ENCODE assay signal across 11 mouse cellular contexts in genomic region chr13:93510447-93511180, GRCm38 (mm10). TPM values are rescaled to one million over a fixed set of nuclear protein-coding genes. Genes with fewer than 3 reads are reported as not detected.
DNase-seq lines count a peak whose midpoint lies in the region; ATAC-seq and TF ChIP-seq lines count a peak whose summit lies in the region.
"Had no signal": no experiment of that assay in that cellular context is flagged by ENCODE, and none has a peak within 500 bp of the region (broad histone marks: within the 10 kb centered on the region; RNA-seq: fewer than 3 reads in every experiment).

No protein-coding gene starts in this region.

- WGBS in forebrain, embryonic 11.5 days, result 51% methylated on average over 16 of the region's 16 CpGs
- WGBS in hindbrain, postnatal 0 days, result 36% methylated on average over 16 of the region's 16 CpGs
- 48% methylated on average over 16 of the region's 16 CpGs for WGBS in midbrain, embryonic 13.5 days

- no peak overlapping the region for H3K27ac ChIP-seq in forebrain, embryonic 11.5 days (ENCODE audit: low read depth, low read length)
- H3K27ac ChIP-seq in hindbrain, postnatal 0 days, result peak overlapping the region; percentile 22; the same call in 1 of the 2 replicates
- peak overlapping the region; percentile 4; the same call in 1 of the 2 replicates for H3K27ac ChIP-seq in midbrain, embryonic 13.5 days
- H3K27ac ChIP-seq: macrophage had no signal

- H3K4me1 ChIP-seq in forebrain, embryonic 11.5 days (replicated peaks; ENCODE audit: control insufficient read depth, insufficient read depth, low read length), result no peaks in the 10 kb centered on the region; the same call in 1 of the 2 replicates
- no peaks in the 10 kb centered on the region for H3K4me1 ChIP-seq in hindbrain, postnatal 0 days (ENCODE audit: insufficient read depth, low read length)
- H3K4me1 ChIP-seq in midbrain, embryonic 13.5 days (replicated peaks), result no peaks in the 10 kb centered on the region

- H3K36me3 ChIP-seq in forebrain, embryonic 11.5 days (ENCODE audit: control insufficient read depth, insufficient read depth, low read length), result no peaks in the 10 kb centered on the region
- H3K36me3 ChIP-seq in hindbrain, postnatal 0 days (ENCODE audit: insufficient read depth, low read length), result no peaks in the 10 kb centered on the region
- H3K36me3 ChIP-seq in midbrain, embryonic 13.5 days, result no peaks in the 10 kb centered on the region

- DNase-seq in cerebellum, postnatal 25 days, result peak; percentile 20
- no peak for DNase-seq in cerebellum, adult 8-10 months
- no peak for DNase-seq in forebrain, embryonic 11.5 days (ENCODE audit: low spot score)
- DNase-seq in hindbrain, postnatal 0 days (ENCODE audit: low spot score), result peak; percentile 29
- no peak for DNase-seq in retina, embryonic 14.5 days (ENCODE audit: low spot score)
- no peak for DNase-seq in heart, postnatal 4 days

- no peak for TF ChIP-seq CTCF in hindbrain, postnatal 0 days (IDR thresholded peaks at IDR 0.05; ENCODE audit: low read depth)

- H3K27me3 ChIP-seq in forebrain, embryonic 11.5 days (ENCODE audit: control insufficient read depth, insufficient read depth, low read length), result no peaks in the 10 kb centered on the region
- H3K27me3 ChIP-seq in hindbrain, postnatal 0 days (ENCODE audit: insufficient read depth, low read length), result no peaks in the 10 kb centered on the region
- H3K27me3 ChIP-seq in midbrain, embryonic 13.5 days, result no peaks in the 10 kb centered on the region

- H3K4me2 ChIP-seq in forebrain, embryonic 11.5 days (ENCODE audit: low read depth, low read length, severe bottlenecking), result no peak overlapping the region
- H3K4me2 ChIP-seq in hindbrain, postnatal 0 days (ENCODE audit: low read depth, low read length), result no peak overlapping the region
- H3K4me2 ChIP-seq in midbrain, embryonic 13.5 days (replicated peaks), result no peak overlapping the region

- no peak overlapping the region for H3K4me3 ChIP-seq in forebrain, embryonic 11.5 days (ENCODE audit: low read depth, low read length)
- H3K4me3 ChIP-seq in hindbrain, postnatal 0 days (ENCODE audit: low read length), result no peak overlapping the region
- no peak overlapping the region for H3K4me3 ChIP-seq in midbrain, embryonic 13.5 days (replicated peaks)
- H3K4me3 ChIP-seq: erythroblast, embryonic 14.5 days had no signal

- no peaks in the 10 kb centered on the region for H3K9me3 ChIP-seq in forebrain, embryonic 11.5 days (ENCODE audit: control insufficient read depth, low read length)
- no peaks in the 10 kb centered on the region for H3K9me3 ChIP-seq in hindbrain, postnatal 0 days (ENCODE audit: low read length)
- H3K9me3 ChIP-seq in midbrain, embryonic 13.5 days, result no peaks in the 10 kb centered on the region

- ATAC-seq in forebrain, embryonic 11.5 days (replicated peaks; ENCODE audit: low FRiP score), result no peak
- ATAC-seq in hindbrain, postnatal 0 days, result no peak
- peak; percentile 17; the same call in 1 of the 2 replicates for ATAC-seq in midbrain, embryonic 13.5 days
- ATAC-seq in erythroblast, adult 5-6 weeks (replicated peaks; ENCODE audit: low FRiP score, poor library complexity, severe bottlenecking), result no peak
- ATAC-seq: Patski had no signal

- H3K9ac ChIP-seq in forebrain, embryonic 11.5 days (ENCODE audit: low read length), result peak overlapping the region; percentile 27
- no peak overlapping the region for H3K9ac ChIP-seq in hindbrain, postnatal 0 days (replicated peaks; ENCODE audit: low read length)
- no peak overlapping the region for H3K9ac ChIP-seq in midbrain, embryonic 13.5 days (replicated peaks)

RNA-seq across cellular contexts. Expression of gene Jmy, which starts 11.0 kb away (rescaled TPM):
- polyA plus RNA-seq in forebrain, embryonic 11.5 days (2014; fragmentation: Nextera tagmentation; extraction: Ambion mirVana), result 3.8 and 3.9 TPM in 2 replicates
- 34.5 and 39.4 TPM in 2 replicates for total RNA-seq in hindbrain, postnatal 0 days (2014; rRNA removed)
- 8.8 and 9.4 TPM in 2 replicates for polyA plus RNA-seq in hindbrain, postnatal 0 days (2015; fragmentation: Nextera tagmentation; extraction: Ambion mirVana)
- polyA plus RNA-seq in midbrain, embryonic 13.5 days (2015; fragmentation: Nextera tagmentation; extraction: Ambion mirVana), result 4.3 and 7.6 TPM in 2 replicates
- total RNA-seq in erythroblast, adult 5-6 weeks (2015; ENCODE audit: low replicate concordance), result 11.3 and 13.0 TPM in 2 replicates
- 17.8 and 25.5 TPM in 2 replicates for total RNA-seq in erythroblast, adult 5-6 weeks (2017; ENCODE audit: low replicate concordance)
- 10 to 100 TPM; 35.1 to 37.5 TPM for total RNA-seq in heart, postnatal 4 days (2021)

Comparison
In these comparisons a context has a peak if more than half of its experiments do, and no peak if none do; other contexts are left out.
1. DNase-seq: peak in cerebellum, postnatal 25 days (2 of 2) and hindbrain, postnatal 0 days (single experiment); none in cerebellum, adult 8-10 months (single experiment), forebrain, embryonic 11.5 days (single experiment), retina, embryonic 14.5 days (single experiment) and heart, postnatal 4 days (single experiment).